In genomic region chr8:87822690-87823089, GRCm38 (mm10) we compare ENCODE assay signal across 11 mouse cellular contexts.
DNase-seq lines count a peak whose midpoint lies in the region; ATAC-seq lines count a peak whose summit lies in the region.
"Had no signal": no experiment of that assay in that cellular context is flagged by ENCODE, and none has a peak within 500 bp of the region (broad histone marks: within the 10 kb centered on the region; RNA-seq: fewer than 3 reads in every experiment).

No protein-coding gene starts in this region.

- H3K9ac ChIP-seq in kidney, embryonic 14.5 days (ENCODE audit: low read depth, low read length), result peak overlapping the region; percentile 23; the same call in 1 of the 2 replicates
- peak overlapping the region; percentile 44 for H3K9ac ChIP-seq in embryonic facial prominence, embryonic 11.5 days (replicated peaks; ENCODE audit: low read length)
- H3K9ac ChIP-seq in midbrain, embryonic 14.5 days (replicated peaks; ENCODE audit: low read length), result no peak overlapping the region

- H3K36me3 ChIP-seq in kidney, embryonic 14.5 days (ENCODE audit: control insufficient read depth, insufficient read depth, low read length), result no peaks in the 10 kb centered on the region
- no peaks in the 10 kb centered on the region for H3K36me3 ChIP-seq in embryonic facial prominence, embryonic 11.5 days (replicated peaks; ENCODE audit: control insufficient read depth, insufficient read depth, low read depth, low read length)
- H3K36me3 ChIP-seq in midbrain, embryonic 14.5 days (ENCODE audit: control insufficient read depth, insufficient read depth, low read length), result no peaks in the 10 kb centered on the region

- no peaks in the 10 kb centered on the region for H3K27me3 ChIP-seq in kidney, embryonic 14.5 days (ENCODE audit: control insufficient read depth, insufficient read depth, low read length)
- no peaks in the 10 kb centered on the region for H3K27me3 ChIP-seq in embryonic facial prominence, embryonic 11.5 days (ENCODE audit: control insufficient read depth, insufficient read depth, low read length)
- no peaks in the 10 kb centered on the region for H3K27me3 ChIP-seq in midbrain, embryonic 14.5 days (ENCODE audit: control insufficient read depth, insufficient read depth, low read length)

- 7% methylated on average over 12 of the region's 12 CpGs for WGBS in kidney, embryonic 14.5 days
- WGBS in embryonic facial prominence, embryonic 11.5 days, result 7% methylated on average over 12 of the region's 12 CpGs
- 7% methylated on average over 12 of the region's 12 CpGs for WGBS in midbrain, embryonic 14.5 days

- H3K9me3 ChIP-seq in kidney, embryonic 14.5 days (ENCODE audit: control insufficient read depth, low read length), result no peaks in the 10 kb centered on the region
- no peaks in the 10 kb centered on the region for H3K9me3 ChIP-seq in embryonic facial prominence, embryonic 11.5 days (replicated peaks; ENCODE audit: control insufficient read depth, low read length)
- H3K9me3 ChIP-seq in midbrain, embryonic 14.5 days (ENCODE audit: control insufficient read depth, low read length), result no peaks in the 10 kb centered on the region

- no peak overlapping the region for H3K27ac ChIP-seq in kidney, embryonic 14.5 days (ENCODE audit: low read depth, low read length)
- H3K27ac ChIP-seq in embryonic facial prominence, embryonic 11.5 days (replicated peaks; ENCODE audit: low read depth, low read length), result peak overlapping the region; percentile 73
- peak overlapping the region; percentile 56; the same call in 1 of the 2 replicates for H3K27ac ChIP-seq in midbrain, embryonic 14.5 days (replicated peaks; ENCODE audit: low read depth, low read length)

- H3K4me2 ChIP-seq in kidney, embryonic 14.5 days (replicated peaks; ENCODE audit: low read depth, low read length), result peak overlapping the region; percentile 17; the same call in 1 of the 2 replicates
- H3K4me2 ChIP-seq in embryonic facial prominence, embryonic 11.5 days (ENCODE audit: low read depth, low read length), result peak overlapping the region; percentile 16
- peak overlapping the region; percentile 26 for H3K4me2 ChIP-seq in midbrain, embryonic 14.5 days (ENCODE audit: low read length)

- no peak for DNase-seq in kidney, postnatal 14 days
- peak; percentile 62 for DNase-seq in embryonic facial prominence, embryonic 11.5 days (ENCODE audit: low spot score)
- DNase-seq in forelimb bud, embryonic 11.5 days (ENCODE audit: low read depth, low spot score), result peak; percentile 51
- peak; percentile 35 for DNase-seq in midbrain, embryonic 14.5 days
- DNase-seq in urinary bladder, postnatal 4 days (ENCODE audit: low spot score in 2 of 2), result no peak
- DNase-seq in thymus, postnatal 25 days, result no peak
- no peak for DNase-seq in adrenal gland, postnatal 14 days
- DNase-seq: cerebellum, adult 11-12 months; kidney, adult 18-20 months; thymus, postnatal 14 days had no signal

- peaks cover 16% of the 10 kb centered on the region for H3K4me1 ChIP-seq in kidney, embryonic 14.5 days (ENCODE audit: control insufficient read depth, insufficient read depth, low read length)
- peaks cover 11% of the 10 kb centered on the region for H3K4me1 ChIP-seq in embryonic facial prominence, embryonic 11.5 days (ENCODE audit: control insufficient read depth, insufficient read depth, low read length)
- peaks cover 27% of the 10 kb centered on the region for H3K4me1 ChIP-seq in midbrain, embryonic 14.5 days (ENCODE audit: control insufficient read depth, insufficient read depth, low read length)

- ATAC-seq in kidney, embryonic 14.5 days (ENCODE audit: low FRiP score, low TSS enrichment), result peak; percentile 37; the same call in 1 of the 2 replicates
- ATAC-seq in embryonic facial prominence, embryonic 11.5 days (replicated peaks; ENCODE audit: insufficient number of reproducible peaks, low FRiP score, low TSS enrichment, low read depth), result peak; percentile 60
- no peak for ATAC-seq in midbrain, embryonic 14.5 days (ENCODE audit: low FRiP score, low TSS enrichment)

- no peak overlapping the region for H3K4me3 ChIP-seq in kidney, embryonic 14.5 days (ENCODE audit: low read length)
- no peak overlapping the region for H3K4me3 ChIP-seq in embryonic facial prominence, embryonic 11.5 days (ENCODE audit: low read depth, low read length)
- no peak overlapping the region for H3K4me3 ChIP-seq in midbrain, embryonic 14.5 days (replicated peaks; ENCODE audit: low read depth, low read length)

Comparison
In these comparisons a context has a peak if more than half of its experiments do, and no peak if none do; other contexts are left out.
1. DNase-seq: peak in embryonic facial prominence, embryonic 11.5 days (single experiment), forelimb bud, embryonic 11.5 days (single experiment) and midbrain, embryonic 14.5 days (single experiment); none in kidney, postnatal 14 days (single experiment), urinary bladder, postnatal 4 days (0 of 2), thymus, postnatal 25 days (single experiment) and adrenal gland, postnatal 14 days (single experiment).
2. Peak in every context shown above with its lines, with median percentiles within 50 percentile points of each other: H3K4me2 ChIP-seq.